Mouse (Mus musculus): Measurements from ENCODE around the gene Ebpl.

Ebpl gene

GRCm38 (mm10) chr14:61360131-61360980 lies at the start of gene Ebpl:
Ebpl (minus strand) TSS chr14:61360439.
- peak; percentile 94 for DNase-seq

- DNase-seq: no peak
Observed at GRCm38 (mm10) chr14:61410020-61410419, 49.8 kb upstream of the Ebpl start.

GRCm38 (mm10) chr14:61407055-61407454 lies 46.8 kb upstream of the Ebpl start:
- no peak for DNase-seq

DNA sequence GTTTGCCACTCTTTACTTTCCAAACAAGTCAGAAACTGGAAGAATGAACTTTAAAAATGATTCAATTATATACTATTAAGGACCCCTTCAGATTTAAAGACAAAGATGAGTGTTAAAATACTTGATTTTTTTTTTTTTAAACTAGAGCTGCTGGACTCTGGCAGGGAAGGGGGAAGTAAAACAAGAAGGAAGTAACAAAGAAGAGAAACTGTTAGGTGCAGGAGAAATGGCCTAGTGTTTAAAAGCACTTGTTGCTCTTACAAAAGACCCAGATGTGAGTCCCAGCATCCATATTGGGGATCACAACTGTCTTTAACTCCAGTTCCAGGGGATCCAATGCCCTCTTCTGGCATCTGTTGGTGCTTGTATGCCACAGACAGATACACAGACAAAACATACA lies 45.5 kb upstream of the Ebpl start:
- no peak for DNase-seq

DNA sequence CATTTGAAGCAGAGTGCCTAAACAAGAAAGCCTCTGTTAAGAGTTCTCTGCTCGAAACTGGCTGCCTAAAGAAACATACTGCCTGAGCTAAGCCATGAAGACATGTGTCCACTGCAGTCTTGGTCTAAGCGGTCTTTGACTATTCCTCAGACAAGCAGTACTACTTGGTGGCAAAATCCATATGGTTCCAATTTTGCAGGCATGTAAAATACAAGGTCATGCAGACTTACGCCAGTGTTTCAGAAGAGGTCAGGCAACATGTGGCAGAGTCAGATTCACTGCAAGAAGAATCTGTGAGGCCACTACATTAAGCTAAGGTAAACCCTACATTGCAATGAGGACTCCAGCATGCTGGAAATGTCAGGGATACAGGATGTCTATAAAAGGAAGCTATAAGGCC lies 44.7 kb upstream of the Ebpl start:
- DNase-seq: no peak

DNA sequence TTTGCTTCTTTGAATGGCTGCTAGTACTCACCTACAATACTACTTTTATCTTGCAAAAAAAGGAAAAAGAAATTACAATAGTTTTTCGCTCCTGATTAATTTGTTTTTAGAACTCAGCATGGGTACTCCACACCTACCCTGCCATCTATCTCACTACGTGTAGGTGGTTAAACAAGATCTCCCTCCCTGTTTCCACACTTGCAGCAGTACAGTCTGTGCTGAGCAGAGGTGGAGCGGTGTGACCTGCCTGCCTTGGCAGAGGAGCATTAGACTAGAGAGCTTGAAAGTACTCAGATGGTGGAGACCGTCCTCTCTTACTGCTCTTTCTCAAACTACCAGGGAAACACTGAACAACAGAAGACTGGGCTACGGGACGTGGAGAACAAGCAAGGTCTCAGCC lies 34.5 kb upstream of the Ebpl start:
- DNase-seq: peak; percentile 41

GRCm38 (mm10) chr14:61390586-61390985 lies 30.3 kb upstream of the Ebpl start:
- no peak for DNase-seq

DNA sequence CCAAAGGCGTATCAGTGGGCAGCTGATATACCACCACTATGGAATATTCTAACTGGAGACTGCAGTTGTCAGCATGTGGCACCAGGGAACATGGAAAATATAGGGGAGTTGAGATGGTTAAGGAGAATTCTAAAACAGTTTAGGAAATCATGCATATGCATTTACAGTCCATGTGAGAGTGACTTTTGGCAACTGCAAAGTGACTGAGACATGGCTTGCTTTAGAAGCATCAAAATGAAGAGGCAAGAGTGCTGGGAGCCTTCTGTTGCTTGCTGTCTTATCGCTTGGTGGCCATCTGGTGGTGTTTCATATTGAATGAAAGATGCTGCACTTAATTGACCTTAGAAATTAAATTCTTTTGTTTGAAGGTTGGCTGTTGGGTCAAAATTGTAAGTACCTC lies 7.1 kb upstream of the Ebpl start:
- peak; percentile 23 for DNase-seq

GRCm38 (mm10) chr14:61364656-61365055 lies 4.4 kb upstream of the Ebpl start:
- DNase-seq: no peak

GRCm38 (mm10) chr14:61363734-61364133 lies 3.5 kb upstream of the Ebpl start:
- no peak for DNase-seq

GRCm38 (mm10) chr14:61362268-61362667 lies 2.0 kb upstream of the Ebpl start:
- no peak for DNase-seq

DNA sequence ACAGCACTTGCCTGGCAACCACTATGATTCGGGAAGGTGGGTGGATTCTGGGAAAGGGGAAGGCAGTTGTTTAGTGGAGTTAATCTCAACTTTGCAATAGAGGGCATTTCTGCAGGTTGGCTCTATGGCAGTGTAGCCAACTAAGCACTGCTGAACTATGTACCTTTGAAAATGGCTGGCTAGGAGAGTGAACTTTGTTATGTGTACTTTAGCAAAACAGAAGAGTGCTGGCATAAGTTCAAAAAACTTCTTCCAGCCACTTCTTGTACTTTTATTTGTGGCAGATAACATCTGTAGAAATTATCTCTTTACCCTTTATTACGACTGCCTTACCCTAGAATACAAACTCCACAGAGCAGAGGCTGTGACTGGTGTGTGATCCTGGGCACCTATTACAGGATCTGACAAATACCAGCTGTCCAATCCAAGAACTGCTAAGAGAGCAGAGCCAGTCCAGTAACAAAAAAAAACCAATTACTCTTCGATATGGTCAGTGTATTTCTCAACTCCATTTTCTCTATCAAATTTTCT lies 807 bp upstream of the Ebpl start:
- no peak for DNase-seq

GRCm38 (mm10) chr14:61354251-61355235 lies 5.7 kb downstream of the Ebpl start:
- no peak for DNase-seq

GRCm38 (mm10) chr14:61350808-61351207 lies 9.4 kb downstream of the Ebpl start:
- DNase-seq: no peak

GRCm38 (mm10) chr14:61349876-61350275 lies 10.4 kb downstream of the Ebpl start:
- DNase-seq: no peak

DNA sequence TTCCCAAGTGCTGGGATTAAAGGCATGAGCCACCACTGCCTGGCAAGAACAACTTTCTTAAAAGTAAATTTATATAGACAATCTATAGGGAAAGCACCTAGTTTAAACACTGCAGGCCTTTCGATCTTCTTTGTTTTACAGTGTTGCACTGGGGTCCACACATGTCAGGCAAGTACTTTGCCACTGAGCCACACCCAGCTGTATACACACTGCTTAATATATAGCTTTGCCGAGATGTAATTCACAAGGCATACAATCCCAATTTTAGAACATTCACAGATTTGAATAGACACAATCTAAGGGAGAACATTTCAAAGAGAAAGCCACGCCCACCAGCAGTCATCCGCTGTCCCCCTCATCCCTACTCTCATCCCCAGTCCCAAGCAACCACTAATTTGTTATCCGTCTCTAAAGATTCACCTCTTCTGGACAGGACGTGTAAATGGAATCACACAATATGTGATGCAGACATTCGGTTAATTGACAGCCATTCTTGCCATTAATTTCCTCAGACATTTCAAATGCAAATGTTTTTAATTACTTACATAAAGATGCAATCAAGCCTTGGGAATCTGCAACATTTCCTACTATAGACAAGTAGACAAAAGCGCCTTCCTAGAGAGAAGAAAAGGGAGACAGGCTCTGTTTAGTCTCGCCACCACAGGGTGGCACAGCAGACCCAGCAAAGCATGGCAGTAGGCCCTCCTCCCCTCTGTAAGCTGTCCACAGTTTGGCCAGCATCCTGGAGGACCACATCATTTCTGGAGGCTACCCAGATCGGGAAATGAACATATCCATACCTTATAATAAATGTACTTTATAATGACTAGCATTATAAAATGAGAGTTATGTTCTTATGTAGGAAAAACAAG lies 13.2 kb downstream of the Ebpl start:
- peak; percentile 25 for DNase-seq

DNA sequence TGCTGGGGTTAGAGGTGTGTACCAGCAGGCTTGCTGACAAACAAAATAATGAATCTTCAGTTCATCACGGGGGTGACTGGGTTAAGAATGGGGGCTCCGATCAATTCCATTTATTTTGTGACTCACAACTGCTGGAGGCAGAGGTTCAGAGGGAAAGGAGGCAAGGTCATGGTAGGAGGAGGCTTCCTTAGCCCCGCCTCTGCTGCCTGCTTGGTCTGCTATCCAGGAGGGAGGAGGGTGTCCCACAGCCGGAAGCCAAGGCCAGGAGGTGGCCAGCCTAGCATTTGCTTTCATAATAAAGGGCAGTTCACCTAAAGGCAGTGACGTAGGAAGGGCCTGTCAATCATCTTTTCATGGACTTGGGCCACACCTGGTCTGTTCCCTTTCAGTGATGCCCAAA lies 15.6 kb downstream of the Ebpl start:
- no peak for DNase-seq

DNA sequence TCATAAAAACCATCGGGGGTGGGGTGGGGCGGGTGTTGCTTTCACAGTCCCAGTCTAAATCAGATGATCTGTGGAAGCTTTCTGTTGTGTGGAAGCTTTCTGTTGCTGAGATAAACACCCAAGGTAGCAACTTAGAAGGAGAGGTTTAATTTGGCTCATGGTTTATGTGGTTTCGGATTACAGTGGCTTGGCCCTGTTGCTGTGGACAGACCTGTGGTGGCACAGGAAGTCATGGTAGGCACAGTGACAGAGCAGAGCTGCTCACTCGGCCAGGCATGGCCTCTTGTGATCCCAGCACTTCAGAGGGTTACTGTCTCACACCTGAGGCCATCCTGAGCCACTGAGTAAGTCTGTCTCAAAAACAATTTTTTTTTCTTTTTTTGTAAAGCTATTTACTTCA lies 20.9 kb downstream of the Ebpl start:
- DNase-seq: no peak

GRCm38 (mm10) chr14:61330996-61331561 lies 29.2 kb downstream of the Ebpl start:
- DNase-seq: peak; percentile 82

- DNase-seq: peak; percentile 47
Observed at GRCm38 (mm10) chr14:61330591-61330990, 29.6 kb downstream of the Ebpl start.

GRCm38 (mm10) chr14:61327618-61328450 lies 32.4 kb downstream of the Ebpl start:
- peak; percentile 94 for DNase-seq

Data from right cerebral cortex, adult 18-20 months (tissue).